ENCODE assay signal across 12 mouse cellular contexts in genomic region chr1:143999371-143999920, GRCm38 (mm10). TPM values are rescaled to one million over a fixed set of nuclear protein-coding genes. Genes with fewer than 3 reads are reported as not detected.
DNase-seq lines count a peak whose midpoint lies in the region; ATAC-seq lines count a peak whose summit lies in the region.
"Had no signal": no experiment of that assay in that cellular context is flagged by ENCODE, and none has a peak within 500 bp of the region (broad histone marks: within the 10 kb centered on the region; RNA-seq: fewer than 3 reads in every experiment).

No protein-coding gene starts in this region.

- peaks cover 18% of the 10 kb centered on the region for H3K36me3 ChIP-seq in neural tube, embryonic 13.5 days

- 63% methylated on average over 7 of the region's 7 CpGs for WGBS in neural tube, embryonic 13.5 days

- H3K9ac ChIP-seq in neural tube, embryonic 13.5 days: no peak overlapping the region

- ATAC-seq in neural tube, embryonic 13.5 days (ENCODE audit: low read depth): no peak
- ATAC-seq in common myeloid progenitor, adult 5-6 weeks (replicated peaks; ENCODE audit: low read depth, poor library complexity, severe bottlenecking): peak; percentile 17
- 0 out of 2 replicates have a peak, but pooled peaks have one; percentile 10 for ATAC-seq in monocyte, adult 5-6 weeks (replicated peaks; ENCODE audit: insufficient number of reproducible peaks, low FRiP score, low TSS enrichment, poor library complexity, severe bottlenecking)

- H3K27me3 ChIP-seq in neural tube, embryonic 13.5 days: no peaks in the 10 kb centered on the region

- peaks cover 24% of the 10 kb centered on the region for H3K4me1 ChIP-seq in neural tube, embryonic 13.5 days (replicated peaks)

- H3K27ac ChIP-seq in neural tube, embryonic 13.5 days (replicated peaks): 0 out of 2 replicates have a peak overlapping the region, but pooled peaks have one; percentile 2

- H3K4me2 ChIP-seq in neural tube, embryonic 13.5 days: no peak overlapping the region
- H3K4me2 ChIP-seq: liver, embryonic 11.5 days had no signal

- no peak overlapping the region for H3K4me3 ChIP-seq in neural tube, embryonic 13.5 days

- DNase-seq in heart, postnatal 4 days: peak; percentile 16
- no peak for DNase-seq in heart, adult 8-10 months (ENCODE audit: low spot score)
- no peak for DNase-seq in neural tube, embryonic 10.5 days (ENCODE audit: extremely low spot score, low spot score)
- DNase-seq in layer of hippocampus, adult 9-10 months (ENCODE audit: low spot score): no peak
- DNase-seq: cerebellum, adult 11 months; kidney, adult 8-10 months; right cerebral cortex, adult 18-20 months; thymus, postnatal 36 days had no signal

- no peaks in the 10 kb centered on the region for H3K9me3 ChIP-seq in neural tube, embryonic 13.5 days

RNA-seq across cellular contexts. Expression of gene Rgs2, which starts 4.5 kb away (rescaled TPM):
- 10 to 100 TPM; 51.0 to 68.0 TPM for total RNA-seq in heart, postnatal 4 days (2021)
- 10 to 100 TPM; 25.2 to 45.9 (median 28.4) TPM for total RNA-seq in heart, adult 8-10 months (2022)
- polyA plus RNA-seq in neural tube, embryonic 13.5 days (2015; fragmentation: Nextera tagmentation; extraction: Ambion mirVana): 102 and 114 TPM in 2 replicates
- 98.6 and 123 TPM in 2 replicates for total RNA-seq in common myeloid progenitor, adult 5-6 weeks (2017)
- 463 to 869 TPM (median 773 TPM) in 3 replicates for total RNA-seq in monocyte, adult 5-6 weeks (2017)
